Mouse (Mus musculus): ENCODE results near the gene Dpt. TPM values are rescaled to one million over a fixed set of nuclear protein-coding genes. Genes with fewer than 3 reads are reported as not detected.
"Not testable (repeated sequence)": the region's sequence is repeated elsewhere in the genome, so short reads cannot be mapped to it uniquely, and the experiment has no call there.

Gene Dpt
- total RNA-seq, 1 experiment from 2014 or later = not detected

DNA sequence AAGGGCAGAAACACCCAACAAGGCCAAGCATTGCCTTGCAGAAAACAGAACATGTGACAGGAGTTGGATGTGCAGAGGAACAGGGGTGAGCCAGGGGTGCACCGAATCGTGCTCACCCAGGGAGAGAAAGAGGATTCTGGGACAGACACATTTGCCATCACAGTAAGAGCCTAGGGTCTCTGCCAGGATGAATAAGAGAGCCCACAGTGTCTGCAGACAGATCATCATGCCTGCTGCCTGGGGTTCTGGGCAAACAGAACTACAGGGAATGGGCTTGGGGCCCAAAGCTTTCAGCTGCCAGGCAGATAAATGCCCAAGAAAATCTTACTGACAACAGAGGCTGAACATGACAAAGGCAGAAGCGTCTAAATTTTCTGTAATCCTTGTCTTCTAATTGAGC is 14.9 kb downstream of the Dpt start:
- ATAC-seq (replicated peaks; ENCODE audit: insufficient number of reproducible peaks, low FRiP score, low TSS enrichment, poor library complexity, severe bottlenecking) = no peak

DNA sequence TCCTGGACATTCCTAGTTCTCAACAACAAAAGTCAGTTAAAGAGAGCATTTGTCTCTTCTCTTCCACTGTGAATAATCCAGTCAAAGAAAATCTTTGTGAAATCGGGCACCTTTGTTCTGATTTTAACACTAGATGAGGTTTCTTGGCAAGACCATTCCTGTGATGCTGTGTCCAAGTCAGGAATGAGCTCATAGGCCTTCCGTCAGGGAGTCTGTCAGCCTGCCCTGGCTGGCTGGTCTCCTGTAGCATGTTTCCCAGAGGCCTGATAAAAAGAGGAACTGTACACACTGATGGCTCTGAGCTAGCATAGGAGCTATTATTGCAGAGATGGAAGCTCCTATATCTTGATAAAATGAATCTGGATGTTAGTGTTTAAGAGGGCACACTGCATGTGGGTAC is 17.8 kb downstream of the Dpt start:
- ATAC-seq (replicated peaks; ENCODE audit: insufficient number of reproducible peaks, low FRiP score, low TSS enrichment, poor library complexity, severe bottlenecking) = no peak

DNA sequence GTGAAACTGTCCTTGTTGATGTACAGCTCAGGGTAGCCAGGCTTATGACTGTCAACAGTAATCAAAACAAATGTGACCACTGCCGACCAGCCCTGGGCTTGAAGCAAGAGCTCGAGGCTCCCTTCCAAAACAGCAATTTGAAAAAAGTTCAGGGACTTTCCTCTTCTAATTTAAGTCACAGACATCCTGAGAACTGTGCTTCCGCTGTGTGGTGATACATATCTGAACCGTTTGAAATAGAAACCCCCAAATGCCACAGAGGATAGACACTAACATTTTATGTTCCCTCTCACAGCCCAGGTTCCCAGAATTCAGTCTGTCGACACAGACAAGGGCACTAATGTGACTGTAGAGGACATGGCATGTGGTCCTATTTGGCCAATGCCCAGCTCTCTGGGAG is 18.9 kb downstream of the Dpt start:
- ATAC-seq (replicated peaks; ENCODE audit: insufficient number of reproducible peaks, low FRiP score, low TSS enrichment, poor library complexity, severe bottlenecking) = no peak

DNA sequence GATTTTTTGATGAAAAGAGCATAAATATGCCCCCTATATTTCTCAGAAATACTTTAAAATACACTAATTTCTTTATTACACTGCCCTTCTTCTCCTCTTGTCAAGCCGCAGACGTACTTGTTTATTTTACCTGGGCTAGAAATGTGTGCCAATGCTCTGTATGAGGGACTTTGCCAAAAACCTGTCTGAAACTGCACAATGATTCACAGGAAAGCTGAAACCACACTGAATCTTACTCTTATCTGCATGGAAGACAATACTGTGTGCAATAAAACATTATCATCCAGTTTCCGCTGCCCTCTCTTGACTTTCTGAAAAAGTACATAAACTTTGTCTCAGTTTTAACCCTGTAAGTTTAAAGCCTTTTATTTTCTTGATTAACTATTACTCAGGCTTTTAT is 20.9 kb downstream of the Dpt start:
- no peak for ATAC-seq (replicated peaks; ENCODE audit: insufficient number of reproducible peaks, low FRiP score, low TSS enrichment, poor library complexity, severe bottlenecking)

DNA sequence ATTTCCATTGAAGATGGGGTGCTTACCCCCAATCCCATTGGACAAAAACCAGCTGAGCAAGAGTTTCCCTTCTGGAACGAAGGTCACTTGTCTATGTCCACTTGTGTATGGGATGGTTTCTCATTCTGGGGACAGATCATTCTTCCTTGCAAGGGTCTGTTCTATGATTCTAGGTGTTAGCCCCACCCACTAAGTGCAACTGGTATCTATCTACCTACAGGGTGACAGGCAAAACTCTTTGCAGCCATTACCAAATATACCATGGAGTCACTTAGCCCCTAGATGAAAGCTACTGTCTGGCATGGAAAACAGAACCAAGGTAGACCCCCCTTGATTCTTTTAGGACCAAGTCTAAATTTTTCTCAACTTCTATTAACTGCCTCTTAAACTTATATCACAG is 24.9 kb downstream of the Dpt start:
- no peak for ATAC-seq (replicated peaks; ENCODE audit: insufficient number of reproducible peaks, low FRiP score, low TSS enrichment, poor library complexity, severe bottlenecking)

DNA sequence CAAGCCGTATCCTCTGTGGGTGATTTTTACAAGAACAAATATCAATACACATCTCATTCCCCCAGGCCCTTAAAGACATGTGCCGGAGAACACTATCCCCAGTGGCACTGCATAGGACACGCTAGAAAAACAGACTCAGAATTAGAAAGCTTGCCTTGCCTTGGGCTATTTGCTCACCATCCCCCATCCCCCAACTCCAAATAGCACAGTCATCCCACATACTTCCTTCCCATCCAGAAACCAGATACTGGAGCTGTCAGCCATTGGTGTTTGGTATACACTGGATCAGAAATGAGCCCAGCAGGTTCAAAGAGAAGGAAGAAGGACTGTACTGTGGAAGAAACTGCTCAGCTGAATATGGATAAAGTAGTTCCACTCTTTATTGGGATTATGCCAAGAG is 25.4 kb downstream of the Dpt start:
- ATAC-seq (replicated peaks; ENCODE audit: insufficient number of reproducible peaks, low FRiP score, low TSS enrichment, poor library complexity, severe bottlenecking) = no peak

DNA sequence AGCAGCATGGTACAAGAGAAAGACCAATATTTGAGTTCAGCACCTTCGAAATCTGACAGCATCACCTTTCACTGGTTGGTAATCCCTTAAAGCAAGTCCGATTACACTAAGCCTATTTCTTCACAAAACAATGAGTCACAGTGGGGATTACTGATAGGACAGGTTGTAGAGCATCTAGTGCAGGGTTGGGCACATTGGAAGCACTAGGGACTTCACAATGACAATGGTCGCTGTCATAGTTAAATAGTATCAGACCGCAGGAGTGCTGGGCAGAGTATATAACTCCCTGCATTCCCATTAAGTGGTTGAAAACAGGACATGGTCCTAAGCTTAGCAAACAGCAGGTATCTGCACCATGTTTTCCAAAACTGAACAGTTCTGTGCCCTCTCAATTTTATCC is 25.8 kb downstream of the Dpt start:
- ATAC-seq (replicated peaks; ENCODE audit: insufficient number of reproducible peaks, low FRiP score, low TSS enrichment, poor library complexity, severe bottlenecking) = no peak

DNA sequence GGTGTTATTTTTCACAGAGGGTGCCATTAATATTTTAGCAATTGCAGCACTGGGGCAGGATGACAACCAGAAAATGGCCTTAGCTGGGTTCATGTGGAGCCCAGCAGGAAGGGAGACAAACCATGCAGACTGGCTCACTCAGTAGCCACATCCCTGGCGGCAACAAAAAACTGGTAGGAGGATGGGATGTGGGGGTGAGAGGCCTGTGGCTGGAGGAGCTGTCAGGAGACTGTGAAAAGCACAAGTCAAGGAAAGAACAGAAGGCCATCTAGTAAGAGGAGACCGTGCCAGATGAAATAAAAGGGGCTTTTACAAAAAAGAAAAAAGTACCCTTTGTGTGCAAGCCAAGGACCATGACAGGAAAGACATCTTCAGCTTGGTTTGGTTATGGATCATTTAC is 28.5 kb downstream of the Dpt start:
- ATAC-seq (replicated peaks; ENCODE audit: insufficient number of reproducible peaks, low FRiP score, low TSS enrichment, poor library complexity, severe bottlenecking) = no peak

DNA sequence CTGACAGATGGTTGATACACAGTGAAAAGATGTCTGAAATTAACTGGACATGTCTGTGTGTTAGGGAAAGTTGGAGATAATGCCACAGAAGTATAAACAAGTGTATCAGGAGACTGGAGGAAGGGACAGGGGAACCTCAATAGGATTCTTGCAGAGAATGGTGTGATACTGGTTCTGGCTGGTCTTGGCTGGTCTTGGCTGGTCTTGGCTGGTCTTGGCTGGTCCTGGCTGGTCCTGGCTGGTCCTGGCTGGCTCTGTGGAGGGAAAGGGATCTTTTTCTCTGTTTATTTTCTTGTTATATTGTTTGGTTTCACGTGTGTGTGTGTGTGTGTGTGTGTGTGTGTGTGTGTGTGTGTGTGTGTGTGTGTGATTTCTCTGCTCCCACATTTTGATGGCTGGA is 33.4 kb downstream of the Dpt start:
- ATAC-seq (replicated peaks; ENCODE audit: insufficient number of reproducible peaks, low FRiP score, low TSS enrichment, poor library complexity, severe bottlenecking) = no peak

DNA sequence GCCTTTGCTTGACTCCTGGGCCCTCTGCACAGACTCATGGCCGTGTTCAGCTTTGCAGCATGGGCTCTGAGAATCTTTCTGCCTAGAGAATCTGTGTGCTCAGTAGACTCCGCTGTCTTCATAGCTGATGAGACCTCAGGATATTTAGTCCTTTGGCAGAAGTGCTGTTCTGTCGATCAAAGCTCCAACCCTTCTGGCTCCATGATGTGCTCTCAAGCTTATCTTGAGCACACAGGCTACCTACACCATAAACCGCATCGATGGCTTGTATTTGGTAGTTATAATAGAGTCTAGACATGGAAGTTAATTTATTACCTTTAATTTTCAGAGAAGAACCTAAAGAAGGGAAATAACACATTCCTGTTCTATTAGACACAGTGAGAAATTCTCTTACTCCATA is 36.0 kb downstream of the Dpt start:
- no peak for ATAC-seq (replicated peaks; ENCODE audit: insufficient number of reproducible peaks, low FRiP score, low TSS enrichment, poor library complexity, severe bottlenecking)

DNA sequence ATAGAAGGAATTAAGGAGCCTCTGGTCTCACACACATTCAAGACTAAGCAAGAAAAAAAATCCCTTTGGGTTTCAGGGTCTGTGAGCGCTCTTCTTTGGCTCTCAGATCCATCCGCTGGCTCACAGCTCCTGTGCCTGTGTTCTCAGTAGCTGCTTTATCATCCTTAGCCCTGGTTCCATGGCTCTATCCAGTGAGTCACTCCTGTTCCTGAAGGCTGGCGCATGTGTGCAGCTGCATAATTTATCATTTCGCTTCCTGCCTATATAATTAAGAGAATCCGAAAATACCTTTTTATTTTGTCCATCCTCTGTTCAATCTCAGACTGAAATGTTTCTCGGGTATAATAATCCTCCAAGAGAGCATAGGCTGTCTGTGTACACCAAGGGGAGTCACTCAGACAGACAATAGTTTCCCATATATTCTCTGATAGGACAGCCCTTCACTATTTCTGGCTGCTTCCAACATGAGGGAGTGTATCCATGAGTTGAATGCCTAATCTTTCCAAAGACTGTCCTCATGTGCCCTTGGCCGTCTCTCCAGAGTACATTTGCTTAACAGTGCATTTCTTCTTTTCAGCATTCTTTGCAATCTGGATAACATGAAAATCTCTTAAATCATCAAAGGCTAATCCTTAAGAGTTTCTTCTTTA is 52.3 kb downstream of the Dpt start:
- ATAC-seq (replicated peaks; ENCODE audit: insufficient number of reproducible peaks, low FRiP score, low TSS enrichment, poor library complexity, severe bottlenecking) = no peak

DNA sequence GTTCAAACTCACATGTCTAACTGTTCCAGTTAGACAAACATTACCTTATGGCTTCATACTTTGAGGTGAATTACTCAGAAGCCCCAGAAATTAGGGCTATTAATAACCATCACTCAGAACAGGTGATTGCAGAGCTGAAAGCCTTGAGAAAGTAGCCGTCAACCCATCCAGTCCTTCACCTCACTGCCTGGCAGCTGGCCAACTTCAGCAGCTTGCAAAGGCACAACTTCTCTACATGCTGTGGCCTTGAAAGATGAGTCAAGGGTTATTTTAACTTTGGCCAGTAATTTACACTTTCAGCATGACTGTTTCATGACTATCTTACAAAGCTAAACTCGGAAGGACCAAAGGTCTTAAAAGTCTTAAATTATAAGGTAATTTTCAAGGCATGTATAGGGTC is 59.3 kb downstream of the Dpt start:
- not testable (repeated sequence) for ATAC-seq (replicated peaks; ENCODE audit: insufficient number of reproducible peaks, low FRiP score, low TSS enrichment, poor library complexity, severe bottlenecking)

DNA sequence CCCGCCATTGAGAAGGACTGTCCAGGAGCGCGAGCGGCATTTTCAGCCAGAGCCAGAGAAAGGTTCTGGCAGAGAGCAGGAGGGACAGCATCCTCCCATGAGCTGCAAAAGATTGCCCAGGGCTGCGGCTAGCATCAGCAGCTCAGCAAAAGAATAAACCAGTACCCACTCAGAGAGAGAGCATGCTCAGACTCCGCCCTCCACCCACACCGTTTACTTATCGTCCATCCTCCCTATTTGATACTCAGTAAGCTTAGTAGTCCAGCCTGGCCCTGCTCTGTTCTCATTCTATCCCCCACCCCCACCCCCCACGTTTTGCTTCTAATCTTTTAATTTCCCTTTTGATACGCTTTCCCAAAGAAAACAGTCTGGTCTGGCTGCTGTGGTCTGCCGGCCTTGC is 63.5 kb downstream of the Dpt start:
- ATAC-seq (replicated peaks; ENCODE audit: insufficient number of reproducible peaks, low FRiP score, low TSS enrichment, poor library complexity, severe bottlenecking) = no peak

DNA sequence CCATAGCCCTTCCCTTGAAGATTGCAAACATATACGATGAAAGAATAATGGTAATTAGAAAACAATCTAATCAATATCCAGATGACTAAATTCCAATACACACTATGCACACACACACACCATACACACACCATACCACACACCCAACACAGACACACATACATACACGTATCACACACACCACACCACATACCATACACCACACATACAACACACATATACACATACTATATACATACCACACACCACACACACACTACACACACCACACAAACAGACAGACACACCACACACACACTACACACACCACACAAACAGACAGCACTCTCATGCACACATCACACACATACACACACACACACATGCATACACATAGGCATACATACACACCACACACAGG is 64.3 kb downstream of the Dpt start:
- ATAC-seq (replicated peaks; ENCODE audit: insufficient number of reproducible peaks, low FRiP score, low TSS enrichment, poor library complexity, severe bottlenecking) = no peak

DNA sequence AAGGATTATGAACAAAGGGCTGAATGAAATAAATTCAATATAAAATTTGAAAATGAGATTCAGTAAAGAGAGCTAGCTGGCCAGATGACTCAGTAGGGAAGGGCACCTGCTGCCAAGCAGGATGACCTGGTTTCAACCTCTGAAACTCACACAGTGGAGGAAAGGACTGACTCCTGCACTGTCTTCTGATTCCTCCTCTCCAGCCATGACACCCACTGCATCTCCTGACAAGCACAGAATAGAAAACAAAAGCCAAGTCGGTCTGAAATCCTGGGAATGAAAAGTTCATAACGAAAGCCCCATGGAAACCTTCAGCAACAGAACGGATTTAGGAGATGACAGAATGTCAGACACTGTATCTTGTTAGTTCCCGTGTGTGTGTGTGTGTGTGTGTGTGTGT is 65.1 kb downstream of the Dpt start:
- no peak for ATAC-seq (replicated peaks; ENCODE audit: insufficient number of reproducible peaks, low FRiP score, low TSS enrichment, poor library complexity, severe bottlenecking)

DNA sequence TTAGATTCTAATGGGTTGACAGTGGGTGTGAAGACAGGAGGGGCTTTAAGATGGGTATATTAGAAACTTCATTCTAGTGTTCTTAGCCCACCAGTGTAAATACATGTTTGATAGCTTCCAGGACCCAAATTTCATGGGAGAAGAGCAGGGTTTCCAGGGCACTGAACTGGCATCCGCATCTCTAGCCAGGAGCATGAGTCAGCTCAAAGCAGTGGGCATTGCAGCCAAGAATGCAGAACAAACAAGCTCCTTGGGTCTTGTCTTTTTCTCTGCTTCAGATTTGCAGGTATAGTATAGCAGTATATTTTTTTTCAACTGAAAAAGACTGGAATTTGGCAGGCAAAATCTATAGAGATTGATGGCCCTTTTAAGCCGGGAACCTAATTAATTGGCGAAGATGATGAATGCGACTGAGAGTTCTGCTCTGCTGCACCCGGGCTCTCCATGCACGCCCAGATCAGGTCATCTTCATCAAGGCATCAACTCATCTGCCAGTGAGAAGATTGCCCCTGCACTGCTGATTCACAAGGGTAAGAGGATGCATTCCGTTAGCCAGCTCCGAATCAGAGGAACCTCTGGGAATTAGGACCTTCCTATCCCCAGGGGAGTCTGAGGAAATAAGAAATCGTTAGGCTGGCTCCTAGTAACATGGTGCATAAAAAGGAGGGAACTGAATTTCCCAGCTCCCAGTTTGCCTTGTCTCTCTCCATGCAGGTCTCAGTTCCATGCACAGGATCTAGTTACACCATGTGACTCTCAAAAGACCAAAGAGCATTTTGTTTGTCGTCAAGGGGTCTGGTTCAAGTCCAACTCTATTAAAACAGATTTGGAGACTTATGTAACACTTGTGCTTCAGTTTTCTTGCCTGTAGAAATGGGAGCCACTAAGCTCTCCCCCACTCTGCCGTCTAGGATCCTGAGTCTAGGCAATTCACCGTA is 66.8 kb downstream of the Dpt start:
- ATAC-seq (replicated peaks; ENCODE audit: insufficient number of reproducible peaks, low FRiP score, low TSS enrichment, poor library complexity, severe bottlenecking) = no peak

DNA sequence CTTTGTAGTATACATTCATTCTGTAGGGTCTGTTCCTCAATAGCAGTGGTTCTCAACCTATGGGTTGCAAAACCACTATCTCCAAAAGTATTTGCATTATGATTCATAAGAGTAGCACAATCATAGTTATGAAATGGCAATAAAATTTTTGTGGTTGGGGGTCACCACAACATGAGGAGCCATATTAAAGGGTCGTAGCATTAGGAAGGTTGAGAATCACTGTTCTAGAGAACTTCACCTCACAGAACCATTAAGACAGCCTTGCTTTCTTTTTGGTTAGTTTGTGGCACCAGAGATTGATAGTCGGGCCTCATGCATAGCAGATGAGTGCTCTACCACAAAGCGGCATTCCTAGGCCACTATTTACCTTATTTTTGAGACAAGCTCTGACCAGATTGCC is 68.2 kb downstream of the Dpt start:
- ATAC-seq (replicated peaks; ENCODE audit: insufficient number of reproducible peaks, low FRiP score, low TSS enrichment, poor library complexity, severe bottlenecking) = no peak

DNA sequence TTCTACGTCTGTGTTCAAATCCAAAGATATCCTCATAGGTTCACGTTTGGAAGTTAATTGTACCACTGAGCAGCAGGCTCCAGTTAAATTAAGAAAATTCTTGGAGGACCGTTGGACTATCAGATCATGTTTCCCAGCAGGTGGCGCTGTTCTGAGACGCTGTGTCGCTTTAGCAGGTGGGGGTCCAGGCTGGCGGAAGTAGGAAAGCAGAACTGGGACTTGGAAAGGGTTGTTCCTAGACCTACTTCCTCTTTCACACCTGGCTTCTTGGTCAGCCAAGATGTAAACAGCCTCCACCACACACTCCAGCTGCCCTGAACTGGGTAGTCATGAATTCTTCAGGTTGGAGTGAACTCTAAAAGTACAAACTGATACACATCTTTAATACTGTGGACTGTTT is 74.2 kb downstream of the Dpt start:
- no peak for ATAC-seq (replicated peaks; ENCODE audit: insufficient number of reproducible peaks, low FRiP score, low TSS enrichment, poor library complexity, severe bottlenecking)

All from monocyte, adult 5-6 weeks (primary cell).